Mouse (Mus musculus) ES-Bruce4 (cell line): ENCODE results near the gene Mrps33.

ENCODE experiments used
- CTCF ChIP-seq: IDR thresholded peaks from one replicate; pipeline ENCODE4 v1.8.1; 2011; ENCODE audit warnings: low read depth, low read length
- EP300 ChIP-seq: IDR thresholded peaks from 2 replicates; pipeline ENCODE4 v1.6.1; 2011; ENCODE audit warnings: low read depth, low read length; ENCODE audit not compliant: insufficient read depth

DNA sequence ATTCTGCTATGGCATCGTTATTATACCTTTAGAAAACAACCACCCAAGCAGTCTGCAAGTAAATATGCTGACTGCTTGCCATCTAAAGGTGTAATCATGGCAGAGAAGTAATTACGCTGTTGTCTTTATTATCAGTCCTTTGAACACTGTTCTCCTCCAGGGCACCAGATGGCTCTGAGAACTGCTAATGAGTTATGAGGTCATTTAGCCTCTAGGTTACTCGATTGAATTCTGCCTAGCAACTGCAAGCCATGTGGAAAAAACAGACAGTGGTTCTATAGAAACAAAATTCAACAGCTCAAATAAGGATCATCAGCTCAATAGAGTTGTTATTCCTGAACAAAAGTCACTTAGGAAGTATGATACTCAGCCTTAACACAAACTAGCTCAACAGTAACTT lies 4.9 kb downstream of the Mrps33 start:
- TF ChIP-seq CTCF, result no peak
- TF ChIP-seq EP300, result no peak
